Mouse (Mus musculus): ENCODE measurements around the gene Farsb.

GRCm38 (mm10) chr1:78501036-78501435, 12.3 kb upstream of the Farsb start:
- TF ChIP-seq CTCF (IDR thresholded peaks at IDR 0.05; ENCODE audit: low read depth, low read length): no peak
- no peak for TF ChIP-seq POLR2AphosphoS5 (IDR thresholded peaks at IDR 0.05; ENCODE audit: insufficient replicate concordance, low read depth, low read length)
- TF ChIP-seq GATA1 (IDR thresholded peaks at IDR 0.05; ENCODE audit: borderline replicate concordance, low read length): no peak

Data from G1E (cell line).